Mouse (Mus musculus) small intestine, adult 2 months (tissue): ENCODE measurements around the gene Reep3. TPM values are rescaled to one million over a fixed set of nuclear protein-coding genes. Genes with fewer than 3 reads are reported as not detected.

Experiments
- H3K27ac ChIP-seq: fragments of 200-500 bp; 2 replicates; pipeline ENCODE4 v1.5.1; 2012; ENCODE audit warnings: low read depth, low read length, control low read depth, inconsistent platforms; ENCODE audit not compliant: insufficient read depth
- H3K27me3 ChIP-seq: fragments of 200-500 bp; 2 replicates; pipeline ENCODE4 v1.6.1; 2012; ENCODE audit warnings: mild to moderate bottlenecking, moderate library complexity, low read length, inconsistent platforms; ENCODE audit not compliant: control insufficient read depth, insufficient read depth
- H3K36me3 ChIP-seq: fragments of 200-500 bp; 2 replicates; pipeline ENCODE4 v1.6.1; 2012; ENCODE audit warnings: mild to moderate bottlenecking, low read length, control low read depth, inconsistent platforms; ENCODE audit not compliant: control insufficient read depth, insufficient read depth
- H3K4me1 ChIP-seq: fragments of 200-500 bp; 2 replicates; pipeline ENCODE4 v1.6.1; 2012; ENCODE audit warnings: low read length, inconsistent platforms, mixed read lengths; ENCODE audit not compliant: control insufficient read depth, insufficient read depth, insufficient read length
- H3K4me3 ChIP-seq: fragments of 200-500 bp; 2 replicates; pipeline ENCODE4 v1.5.1; 2012; ENCODE audit warnings: low read depth, mild to moderate bottlenecking, control low read depth, inconsistent platforms, low read length, moderate library complexity
- CTCF ChIP-seq: fragments of 200-500 bp; IDR thresholded peaks from 2 replicates; pipeline ENCODE4 v1.5.1; 2012; ENCODE audit warnings: low read depth, mild to moderate bottlenecking, control low read depth, inconsistent platforms, low read length, moderate library complexity, mixed read lengths; ENCODE audit not compliant: insufficient replicate concordance, insufficient read length; ENCODE audit errors: extremely low read depth
- POLR2A ChIP-seq: fragments of 200-500 bp; IDR thresholded peaks from 2 replicates; pipeline ENCODE4 v1.6.1; 2012; ENCODE audit warnings: low read depth, mild to moderate bottlenecking, control low read depth, inconsistent platforms, low read length, moderate library complexity
- WGBS: fragments of 180-500 bp; shearing (Covaris S2); methylation state at CpG from one replicate; pipeline ENCODE4 v1.1.7; 2018; 5-methylcytosine and 5-hydroxymethylcytosine counted together
- polyA plus RNA-seq: library from polyadenylated mRNA; depleted of rRNA; stranded (reverse); fragments of >200 nt; gene quantifications from 2 replicates; pipeline ENCODE4 v1.2.3, GENCODE M21; 2012

The Reep3 gene
- polyA plus RNA-seq, 1 experiment: 16.4 TPM

- 26% methylated on average over 5 of the region's 5 CpGs for WGBS
- Histone ChIP-seq H3K4me3 (no peak overlapping the region), H3K4me1 (peaks cover 14% of the 10 kb centered on the region; the same call in 1 of the 2 replicates), H3K27ac (no peak overlapping the region), H3K27me3 (no peaks in the 10 kb centered on the region), H3K36me3 (no peaks in the 10 kb centered on the region)
- no peak for TF ChIP-seq CTCF
- no peak for TF ChIP-seq POLR2A
Observed at GRCm38 (mm10) chr10:67044346-67044745, 52.4 kb downstream of the Reep3 start.

- TF ChIP-seq CTCF (no peak), POLR2A (no peak)
- H3K27me3 ChIP-seq: no peaks in the 10 kb centered on the region
- 85% methylated on average over 7 of the region's 7 CpGs for WGBS
- H3K4me3 ChIP-seq: no peak overlapping the region
- H3K4me1 ChIP-seq: peaks cover 14% of the 10 kb centered on the region; the same call in 1 of the 2 replicates
- H3K36me3 ChIP-seq: peaks cover 3% of the 10 kb centered on the region; the same call in 1 of the 2 replicates
- H3K27ac ChIP-seq: peak overlapping the region; percentile 12; the same call in 1 of the 2 replicates
Observed at GRCm38 (mm10) chr10:67043236-67043635, 53.5 kb downstream of the Reep3 start.

GRCm38 (mm10) chr10:67040410-67040809 lies 56.3 kb downstream of the Reep3 start:
- peaks cover 3% of the 10 kb centered on the region; the same call in 1 of the 2 replicates for H3K36me3 ChIP-seq
- no peaks in the 10 kb centered on the region for H3K27me3 ChIP-seq
- no peak for TF ChIP-seq CTCF
- TF ChIP-seq POLR2A: no peak
- H3K4me1 ChIP-seq: peaks cover 14% of the 10 kb centered on the region; the same call in 1 of the 2 replicates
- no peak overlapping the region for H3K4me3 ChIP-seq
- peak overlapping the region; percentile 79; the same call in 1 of the 2 replicates for H3K27ac ChIP-seq
- 28% methylated on average over 3 of the region's 3 CpGs for WGBS

- Histone ChIP-seq H3K4me3 (no peak overlapping the region), H3K36me3 (peaks cover 6% of the 10 kb centered on the region; the same call in 1 of the 2 replicates), H3K27ac (no peak overlapping the region), H3K27me3 (no peaks in the 10 kb centered on the region), H3K4me1 (peaks cover 6% of the 10 kb centered on the region; the same call in 1 of the 2 replicates)
- 88% methylated on average over 17 of the region's 17 CpGs for whole genome bisulfite sequencing
- TF ChIP-seq POLR2A: no peak
- no peak for TF ChIP-seq CTCF
Observed at GRCm38 (mm10) chr10:67039001-67039400, 57.7 kb downstream of the Reep3 start.

- 92% methylated on average over 10 of the region's 10 CpGs for WGBS
- H3K4me3 ChIP-seq: no peak overlapping the region
- no peak for TF ChIP-seq POLR2A
- no peak for TF ChIP-seq CTCF
- H3K36me3 ChIP-seq: peaks cover 6% of the 10 kb centered on the region; the same call in 1 of the 2 replicates
- no peaks in the 10 kb centered on the region for H3K27me3 ChIP-seq
- no peak overlapping the region for H3K27ac ChIP-seq
- H3K4me1 ChIP-seq: peaks cover 4% of the 10 kb centered on the region; the same call in 1 of the 2 replicates
Observed at GRCm38 (mm10) chr10:67036542-67036941, 60.2 kb downstream of the Reep3 start.

- Histone ChIP-seq H3K4me3 (no peak overlapping the region), H3K36me3 (peaks cover 6% of the 10 kb centered on the region; the same call in 1 of the 2 replicates), H3K4me1 (peaks cover 4% of the 10 kb centered on the region; the same call in 1 of the 2 replicates), H3K27me3 (no peaks in the 10 kb centered on the region), H3K27ac (no peak overlapping the region)
- WGBS: 82% methylated on average over 5 of the region's 5 CpGs
- no peak for TF ChIP-seq CTCF
- no peak for TF ChIP-seq POLR2A
Observed at GRCm38 (mm10) chr10:67036141-67036540, 60.6 kb downstream of the Reep3 start.

- WGBS: 75% methylated on average over 7 of the region's 7 CpGs
- no peak overlapping the region for H3K4me3 ChIP-seq
- TF ChIP-seq POLR2A (no peak), CTCF (no peak)
- H3K36me3 ChIP-seq: peaks cover 14% of the 10 kb centered on the region; the same call in 1 of the 2 replicates
- H3K4me1 ChIP-seq: peaks cover 4% of the 10 kb centered on the region; the same call in 1 of the 2 replicates
- H3K27ac ChIP-seq: no peak overlapping the region
- no peaks in the 10 kb centered on the region for H3K27me3 ChIP-seq
Observed at GRCm38 (mm10) chr10:67031186-67031585, 65.6 kb downstream of the Reep3 start.
